Mouse (Mus musculus) E14TG2a.4 (cell line): Measurements from ENCODE around the gene Ino80.

Experiments
- CTCF ChIP-seq: conservative IDR thresholded peaks from 2 replicates; pipeline ENCODE4 v1.5.1; 2014; ENCODE audit warnings: low read length
- NANOG ChIP-seq: IDR thresholded peaks from 2 replicates; pipeline ENCODE4 v1.6.1; 2014; ENCODE audit warnings: borderline replicate concordance, low read length, mixed read lengths
- POU5F1 ChIP-seq: IDR thresholded peaks from 2 replicates; pipeline ENCODE4 v1.6.1; 2014; ENCODE audit warnings: low read length, borderline replicate concordance

- TF ChIP-seq CTCF (no peak), POU5F1 (no peak), NANOG (no peak)
Measured at GRCm38 (mm10) chr2:119520550-119520949, 43.1 kb upstream of the Ino80 start.
